Mouse (Mus musculus) liver, postnatal 0 days (tissue): Measurements from ENCODE around the gene Tmem184a. TPM values are rescaled to one million over a fixed set of nuclear protein-coding genes. Genes with fewer than 3 reads are reported as not detected.

Experiments
- ATAC-seq: fragments of 200-750 bp; cut with Nextera tagmentation; 2 replicates; pipeline ENCODE4 v1.8.0; 2017; ENCODE audit warnings: mild to moderate bottlenecking, moderate library complexity
- DNase-seq: peaks from one replicate; pipeline ENCODE4 v3.0.0-alpha.2; 2016
- H3K27ac ChIP-seq: fragments of 300-500 bp; sonication (generic); 2 replicates; pipeline ENCODE4 v1.5.1; 2014; ENCODE audit warnings: antibody characterized with exemption, moderate library complexity, mild to moderate bottlenecking, low read depth
- H3K27me3 ChIP-seq: fragments of 300-500 bp; sonication (generic); 2 replicates; pipeline ENCODE4 v1.6.1; 2014; ENCODE audit warnings: low read length, control low read depth, mixed read lengths; ENCODE audit not compliant: insufficient read depth
- H3K36me3 ChIP-seq: fragments of 300-500 bp; sonication (generic); replicated peaks from 2 replicates; pipeline ENCODE4 v1.6.1; 2014; ENCODE audit warnings: mild to moderate bottlenecking, control low read depth, low read length, moderate library complexity, mixed read lengths; ENCODE audit not compliant: insufficient read depth
- H3K4me1 ChIP-seq: fragments of 300-500 bp; sonication (generic); 2 replicates; pipeline ENCODE4 v1.6.1; 2014; ENCODE audit warnings: antibody characterized with exemption, mild to moderate bottlenecking, control low read depth; ENCODE audit not compliant: insufficient read depth
- H3K4me2 ChIP-seq: fragments of 300-500 bp; sonication (generic); 2 replicates; pipeline ENCODE4 v1.6.1; 2014; ENCODE audit warnings: low read depth, mild to moderate bottlenecking, low read length, moderate library complexity, mixed read lengths
- H3K4me3 ChIP-seq: fragments of 300-500 bp; sonication (generic); 2 replicates; pipeline ENCODE4 v1.5.1; 2014; ENCODE audit warnings: low read depth, low read length
- H3K9ac ChIP-seq: fragments of 300-500 bp; sonication (generic); replicated peaks from 2 replicates; pipeline ENCODE4 v1.6.1; 2014; ENCODE audit warnings: mild to moderate bottlenecking, moderate library complexity
- H3K9me3 ChIP-seq: fragments of 300-500 bp; sonication (generic); 2 replicates; pipeline ENCODE4 v1.6.1; 2016; ENCODE audit warnings: mild to moderate bottlenecking, control low read depth, low read length, mixed read lengths
- CTCF ChIP-seq: sonication (generic); IDR thresholded peaks from 2 replicates; pipeline ENCODE4 v1.5.1; 2016; ENCODE audit warnings: antibody characterized with exemption, low read depth
- EP300 ChIP-seq: IDR thresholded peaks from 2 replicates; pipeline ENCODE4 v1.6.1; 2016; ENCODE audit warnings: antibody characterized with exemption, low read depth, mild to moderate bottlenecking
- WGBS: fragments of 180-500 bp; shearing (Covaris S2); extraction: QIAGEN DNeasy Blood & Tissue Kit; methylation state at CpG from one replicate; pipeline ENCODE4 v1.1.7; 2014; ENCODE audit not compliant: insufficient replicate concordance; 5-methylcytosine and 5-hydroxymethylcytosine counted together
- polyA plus RNA-seq: library from polyadenylated mRNA; unstranded; fragments of >200 nt; fragmentation: Nextera tagmentation; extraction: Ambion mirVana; gene quantifications from 2 replicates; pipeline ENCODE4 v1.2.1, GENCODE M21; 2015

The Tmem184a gene
- polyA plus RNA-seq, 1 experiment from 2014 or later: 3.2 TPM

GRCm38 (mm10) chr5:139792159-139792775 lies 27.4 kb downstream of the Tmem184a start:
- Histone ChIP-seq H3K36me3 (peaks cover 15% of the 10 kb centered on the region; the same call in 1 of the 2 replicates), H3K9ac (peak overlapping the region; percentile 100), H3K27me3 (no peaks in the 10 kb centered on the region), H3K4me3 (peak overlapping the region; percentile 100), H3K4me2 (peak overlapping the region; percentile 94), H3K4me1 (peaks cover 61% of the 10 kb centered on the region), H3K9me3 (no peaks in the 10 kb centered on the region), H3K27ac (peak overlapping the region; percentile 99)
- DNase-seq: no peak
- ATAC-seq: no peak
- WGBS: 4% methylated on average over 11 of the region's 11 CpGs
- TF ChIP-seq CTCF (no peak), EP300 (no peak)

DNA sequence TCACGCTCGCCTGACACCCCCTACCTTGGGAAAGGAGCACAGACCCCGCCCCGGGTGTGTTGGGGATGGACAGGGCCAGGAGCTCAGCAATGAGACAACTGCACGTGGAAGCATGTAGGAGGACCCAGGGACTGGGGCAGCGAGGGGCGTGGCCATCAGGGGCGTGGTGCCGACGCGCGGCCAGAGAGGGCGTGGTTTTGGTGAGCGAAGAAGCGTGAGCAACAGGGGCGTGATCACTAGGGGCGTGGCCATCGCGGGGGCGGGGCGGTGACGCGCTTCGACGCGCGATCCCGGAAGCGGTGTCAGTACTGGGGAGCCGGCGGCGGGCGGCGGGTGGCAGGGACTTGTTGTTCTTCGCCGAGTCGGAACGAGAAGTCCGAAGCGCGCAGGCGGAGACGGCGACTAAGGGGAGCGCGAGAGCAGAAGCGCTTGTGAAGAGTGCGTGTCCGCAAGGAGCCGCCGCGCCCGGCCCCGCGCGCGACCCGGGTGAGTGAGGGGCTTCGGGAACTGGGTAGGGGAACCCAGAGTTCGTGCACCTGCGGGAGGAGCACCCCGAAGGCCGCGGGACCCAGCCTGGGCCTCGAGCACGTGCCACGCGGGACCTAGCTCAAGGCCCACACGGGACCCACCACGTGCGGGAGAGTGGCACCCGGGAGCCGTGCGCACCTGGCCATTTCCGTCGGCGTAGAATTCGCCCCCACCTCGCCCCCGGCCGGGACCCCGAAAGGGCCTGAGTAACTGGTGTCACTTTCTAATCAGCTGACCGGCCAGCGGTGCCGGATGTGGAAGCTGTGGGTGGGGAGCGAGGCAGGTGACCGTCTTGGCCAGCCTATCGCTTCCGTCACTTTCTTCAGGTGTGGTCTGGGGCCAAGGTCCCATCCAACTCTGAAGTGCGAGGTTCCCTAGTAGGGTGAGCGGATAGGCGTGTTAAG lies 28.2 kb downstream of the Tmem184a start, which contains the start of gene Mafk:
TSS of gene Mafk (plus strand) at position 287 of the 932 bp plus-strand sequence.
- peak within 1 kb of the TSS; percentile 99 for H3K27ac ChIP-seq
- no peaks in the 10 kb centered on the region for H3K27me3 ChIP-seq
- peak; percentile 100 for DNase-seq
- peaks cover 8% of the 10 kb centered on the region; the same call in 1 of the 2 replicates for H3K36me3 ChIP-seq
- peak within 1 kb of the TSS; percentile 100 for H3K9ac ChIP-seq
- H3K9me3 ChIP-seq: no peaks in the 10 kb centered on the region
- peak within 1 kb of the TSS; percentile 100 for H3K4me3 ChIP-seq
- ATAC-seq: peak; percentile 89
- peak within 1 kb of the TSS; percentile 94 for H3K4me2 ChIP-seq
- H3K4me1 ChIP-seq: peaks cover 54% of the 10 kb centered on the region
- 4% methylated on average over 91 of the region's 92 CpGs for WGBS
- no peak; the same call in 1 of the 2 replicates for TF ChIP-seq EP300
- peak; percentile 42 for TF ChIP-seq CTCF

GRCm38 (mm10) chr5:139789466-139789865 lies 30.3 kb downstream of the Tmem184a start:
- 36% methylated on average over 4 of the region's 4 CpGs for WGBS
- TF ChIP-seq EP300 (no peak), CTCF (peak; percentile 51)
- no peak overlapping the region for H3K9ac ChIP-seq
- no peaks in the 10 kb centered on the region for H3K36me3 ChIP-seq
- DNase-seq (no peak), ATAC-seq (no peak)
- H3K27me3 ChIP-seq: no peaks in the 10 kb centered on the region
- no peak overlapping the region for H3K4me3 ChIP-seq
- H3K4me1 ChIP-seq: peaks cover 34% of the 10 kb centered on the region
- no peak overlapping the region for H3K27ac ChIP-seq
- no peaks in the 10 kb centered on the region for H3K9me3 ChIP-seq
- no peak overlapping the region for H3K4me2 ChIP-seq

DNA sequence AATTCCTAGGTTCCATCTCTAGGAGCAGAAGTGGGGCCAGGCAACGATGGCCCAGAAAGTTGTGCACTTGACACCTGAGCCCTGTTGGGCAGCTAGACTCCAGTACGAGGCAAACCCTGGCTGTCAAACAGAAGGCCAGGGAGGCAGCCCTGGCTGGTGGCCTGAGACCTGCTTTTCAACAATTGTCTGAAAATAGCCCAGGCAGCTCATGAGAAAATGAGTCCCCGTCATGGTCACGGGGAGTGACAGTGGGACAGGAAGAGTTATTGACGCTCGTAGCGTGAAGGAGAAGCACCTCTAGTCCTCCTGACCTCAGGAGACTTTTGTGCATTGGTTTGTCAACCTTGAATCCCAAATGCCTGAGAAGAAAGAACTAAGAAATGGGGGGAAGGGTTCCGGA lies 38.3 kb downstream of the Tmem184a start:
- Histone ChIP-seq H3K36me3 (no peaks in the 10 kb centered on the region), H3K9ac (no peak overlapping the region), H3K27ac (no peak overlapping the region), H3K4me1 (no peaks in the 10 kb centered on the region; the same call in 1 of the 2 replicates), H3K4me3 (no peak overlapping the region), H3K27me3 (no peaks in the 10 kb centered on the region), H3K4me2 (no peak overlapping the region), H3K9me3 (no peaks in the 10 kb centered on the region)
- whole genome bisulfite sequencing: 77% methylated on average over 8 of the region's 8 CpGs
- no peak for DNase-seq
- no peak for ATAC-seq
- TF ChIP-seq EP300 (no peak), CTCF (no peak)

DNA sequence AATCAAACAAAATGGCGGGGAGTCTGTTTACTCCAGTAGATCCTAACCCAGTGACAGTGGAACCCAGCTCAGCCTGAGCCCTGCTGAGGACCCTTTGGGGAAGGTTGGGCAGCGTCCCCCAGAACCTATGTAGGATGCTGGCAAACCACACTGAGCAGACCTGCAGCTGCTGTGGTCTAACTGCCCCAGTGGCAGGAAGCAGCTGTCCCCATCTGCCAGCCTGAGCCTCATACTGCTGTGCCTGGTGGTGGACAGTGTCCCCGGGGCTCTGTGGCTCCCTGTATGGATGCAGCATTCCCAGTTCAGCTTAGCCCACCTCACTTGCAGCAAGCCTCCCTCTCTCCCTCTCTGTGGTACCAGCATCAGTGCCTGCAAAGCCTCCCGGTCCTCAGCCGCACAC lies 42.8 kb downstream of the Tmem184a start:
- Histone ChIP-seq H3K4me2 (no peak overlapping the region), H3K27me3 (no peaks in the 10 kb centered on the region), H3K27ac (peak overlapping the region; percentile 70), H3K4me1 (peaks cover 12% of the 10 kb centered on the region), H3K36me3 (peaks cover 7% of the 10 kb centered on the region), H3K9ac (no peak overlapping the region), H3K9me3 (no peaks in the 10 kb centered on the region), H3K4me3 (no peak overlapping the region)
- peak; percentile 51 for DNase-seq
- ATAC-seq: peak; percentile 47
- TF ChIP-seq CTCF: no peak
- 0 out of 2 replicates have a peak, but pooled peaks have one; percentile 15 for TF ChIP-seq EP300
- 40% methylated on average over 5 of the region's 5 CpGs for WGBS
